Mouse (Mus musculus) midbrain, embryonic 15.5 days (tissue): ENCODE measurements around the gene Atad5. TPM values are rescaled to one million over a fixed set of nuclear protein-coding genes. Genes with fewer than 3 reads are reported as not detected.

Source experiments
- ATAC-seq: fragments of 200-750 bp; cut with Nextera tagmentation; replicated peaks from 2 replicates; pipeline ENCODE4 v1.8.0; 2017; ENCODE audit warnings: moderate TSS enrichment
- H3K27ac ChIP-seq: fragments of 300-500 bp; sonication (generic); 2 replicates; pipeline ENCODE4 v1.5.1; 2015; ENCODE audit warnings: mild to moderate bottlenecking, inconsistent platforms
- H3K27me3 ChIP-seq: fragments of 300-500 bp; sonication (generic); replicated peaks from 2 replicates; pipeline ENCODE4 v1.6.1; 2015; ENCODE audit warnings: inconsistent platforms
- H3K36me3 ChIP-seq: fragments of 300-500 bp; sonication (generic); replicated peaks from 2 replicates; pipeline ENCODE4 v1.6.1; 2015; ENCODE audit warnings: inconsistent platforms
- H3K4me1 ChIP-seq: fragments of 300-500 bp; sonication (generic); 2 replicates; pipeline ENCODE4 v1.6.1; 2015; ENCODE audit warnings: inconsistent platforms
- H3K4me2 ChIP-seq: fragments of 300-500 bp; sonication (generic); 2 replicates; pipeline ENCODE4 v1.6.1; 2015; ENCODE audit warnings: inconsistent platforms, mild to moderate bottlenecking, moderate library complexity
- H3K4me3 ChIP-seq: fragments of 300-500 bp; sonication (generic); 2 replicates; pipeline ENCODE4 v1.5.1; 2015; ENCODE audit warnings: mild to moderate bottlenecking, inconsistent platforms
- H3K9ac ChIP-seq: fragments of 300-500 bp; sonication (generic); 2 replicates; pipeline ENCODE4 v1.6.1; 2015; ENCODE audit warnings: mild to moderate bottlenecking, inconsistent platforms
- H3K9me3 ChIP-seq: fragments of 300-500 bp; sonication (generic); 2 replicates; pipeline ENCODE4 v1.6.1; 2016; ENCODE audit warnings: inconsistent platforms
- WGBS: fragments of 180-500 bp; shearing (Covaris S2); methylation state at CpG from one replicate; pipeline ENCODE4 v1.1.7; 2015; ENCODE audit warnings: mixed read lengths; 5-methylcytosine and 5-hydroxymethylcytosine counted together
- polyA plus RNA-seq: library from polyadenylated mRNA; unstranded; fragments of >200 nt; fragmentation: Nextera tagmentation; extraction: Ambion mirVana; gene quantifications from 2 replicates; pipeline ENCODE4 v1.2.1, GENCODE M21; 2015

Gene Atad5
- polyA plus RNA-seq, 1 experiment from 2014 or later = 5.1 TPM

GRCm38 (mm10) chr11:80069815-80070214 lies 19.4 kb upstream of the Atad5 start:
- no peaks in the 10 kb centered on the region for H3K4me1 ChIP-seq
- 85% methylated on average over 3 of the region's 3 CpGs for WGBS
- H3K4me2 ChIP-seq = no peak overlapping the region
- no peaks in the 10 kb centered on the region for H3K36me3 ChIP-seq
- no peak overlapping the region for H3K27ac ChIP-seq
- no peaks in the 10 kb centered on the region for H3K27me3 ChIP-seq
- H3K4me3 ChIP-seq = no peak overlapping the region
- ATAC-seq = no peak
- no peaks in the 10 kb centered on the region for H3K9me3 ChIP-seq
- no peak overlapping the region for H3K9ac ChIP-seq

GRCm38 (mm10) chr11:80071039-80071438 lies 18.2 kb upstream of the Atad5 start:
- 99% methylated on average over 2 of the region's 2 CpGs for WGBS
- Histone ChIP-seq H3K9me3 (no peaks in the 10 kb centered on the region), H3K4me1 (no peaks in the 10 kb centered on the region), H3K9ac (no peak overlapping the region), H3K27ac (no peak overlapping the region), H3K27me3 (no peaks in the 10 kb centered on the region), H3K36me3 (no peaks in the 10 kb centered on the region), H3K4me3 (no peak overlapping the region), H3K4me2 (no peak overlapping the region)
- ATAC-seq = no peak

GRCm38 (mm10) chr11:80072365-80072764 lies 16.8 kb upstream of the Atad5 start:
- 93% methylated on average over 3 of the region's 3 CpGs for WGBS
- Histone ChIP-seq H3K9me3 (no peaks in the 10 kb centered on the region), H3K4me3 (no peak overlapping the region), H3K9ac (no peak overlapping the region), H3K4me1 (no peaks in the 10 kb centered on the region), H3K36me3 (no peaks in the 10 kb centered on the region), H3K27ac (no peak overlapping the region), H3K4me2 (no peak overlapping the region), H3K27me3 (no peaks in the 10 kb centered on the region)
- ATAC-seq = no peak

- no peak overlapping the region for H3K4me2 ChIP-seq
- H3K27me3 ChIP-seq = no peaks in the 10 kb centered on the region
- WGBS = 97% methylated on average over 5 of the region's 5 CpGs
- no peak overlapping the region for H3K27ac ChIP-seq
- no peak for ATAC-seq
- H3K9ac ChIP-seq = no peak overlapping the region
- no peaks in the 10 kb centered on the region for H3K36me3 ChIP-seq
- H3K4me1 ChIP-seq = peaks cover 10% of the 10 kb centered on the region
- H3K9me3 ChIP-seq = no peaks in the 10 kb centered on the region
- no peak overlapping the region for H3K4me3 ChIP-seq
Measured at GRCm38 (mm10) chr11:80075608-80076277, 13.5 kb upstream of the Atad5 start.

GRCm38 (mm10) chr11:80077784-80078545 lies 11.2 kb upstream of the Atad5 start:
- WGBS = 71% methylated on average over 14 of the region's 14 CpGs

GRCm38 (mm10) chr11:80078831-80079230 lies 10.4 kb upstream of the Atad5 start:
- H3K4me1 ChIP-seq = peaks cover 15% of the 10 kb centered on the region
- no peak for ATAC-seq
- H3K9me3 ChIP-seq = no peaks in the 10 kb centered on the region
- H3K36me3 ChIP-seq = no peaks in the 10 kb centered on the region
- H3K27me3 ChIP-seq = no peaks in the 10 kb centered on the region
- no peak overlapping the region for H3K27ac ChIP-seq
- H3K4me3 ChIP-seq = no peak overlapping the region
- no peak overlapping the region for H3K4me2 ChIP-seq
- WGBS = 84% methylated on average over 1 of the region's 1 CpGs
- H3K9ac ChIP-seq = no peak overlapping the region

More at GRCm38 (mm10) chr11:80077784-80078545, 11.2 kb upstream of the Atad5 start:
- H3K9ac ChIP-seq = no peak overlapping the region
- no peak overlapping the region for H3K4me3 ChIP-seq
- ATAC-seq = no peak
- no peaks in the 10 kb centered on the region for H3K36me3 ChIP-seq
- peaks cover 15% of the 10 kb centered on the region for H3K4me1 ChIP-seq
- no peak overlapping the region for H3K27ac ChIP-seq
- no peaks in the 10 kb centered on the region for H3K9me3 ChIP-seq
- H3K27me3 ChIP-seq = no peaks in the 10 kb centered on the region
- no peak overlapping the region for H3K4me2 ChIP-seq

- 61% methylated on average over 6 of the region's 6 CpGs for WGBS
- Histone ChIP-seq H3K4me2 (peak overlapping the region; percentile 93), H3K36me3 (no peaks in the 10 kb centered on the region), H3K27me3 (no peaks in the 10 kb centered on the region), H3K9me3 (no peaks in the 10 kb centered on the region), H3K4me3 (peak overlapping the region; percentile 99), H3K27ac (no peak overlapping the region), H3K9ac (no peak overlapping the region; the same call in 1 of the 2 replicates), H3K4me1 (peaks cover 15% of the 10 kb centered on the region)
- ATAC-seq = no peak
Measured at GRCm38 (mm10) chr11:80079751-80080150, 9.4 kb upstream of the Atad5 start.

- H3K9me3 ChIP-seq = no peaks in the 10 kb centered on the region
- H3K4me1 ChIP-seq = peaks cover 15% of the 10 kb centered on the region
- peak overlapping the region; percentile 82 for H3K27ac ChIP-seq
- no peak; the same call in 1 of the 2 replicates for ATAC-seq
- H3K36me3 ChIP-seq = no peaks in the 10 kb centered on the region
- no peaks in the 10 kb centered on the region for H3K27me3 ChIP-seq
- H3K9ac ChIP-seq = peak overlapping the region; percentile 86
- under 1% methylated on average over 32 of the region's 32 CpGs for WGBS
- H3K4me3 ChIP-seq = peak overlapping the region; percentile 99
- H3K4me2 ChIP-seq = peak overlapping the region; percentile 93
Measured at GRCm38 (mm10) chr11:80080381-80080825, 8.8 kb upstream of the Atad5 start.

GRCm38 (mm10) chr11:80080826-80081728 lies 8.1 kb upstream of the Atad5 start, which contains the start of gene Crlf3:
Crlf3 (minus strand) TSS chr11:80080991.
- H3K4me1 ChIP-seq = peaks cover 15% of the 10 kb centered on the region
- ATAC-seq = peak; percentile 94
- H3K36me3 ChIP-seq = no peaks in the 10 kb centered on the region
- H3K9ac ChIP-seq = peak within 1 kb of the TSS; percentile 86
- H3K27me3 ChIP-seq = no peaks in the 10 kb centered on the region
- peak within 1 kb of the TSS; percentile 99 for H3K4me3 ChIP-seq
- H3K4me2 ChIP-seq = peak within 1 kb of the TSS; percentile 93
- 6% methylated on average over 53 of the region's 55 CpGs for WGBS
- peak within 1 kb of the TSS; percentile 82 for H3K27ac ChIP-seq
- H3K9me3 ChIP-seq = no peaks in the 10 kb centered on the region

- Histone ChIP-seq H3K9ac (no peak overlapping the region), H3K9me3 (no peaks in the 10 kb centered on the region), H3K4me2 (peak overlapping the region; percentile 93; the same call in 1 of the 2 replicates), H3K4me1 (peaks cover 15% of the 10 kb centered on the region), H3K27ac (no peak overlapping the region), H3K27me3 (no peaks in the 10 kb centered on the region), H3K4me3 (no peak overlapping the region), H3K36me3 (no peaks in the 10 kb centered on the region)
- WGBS = 80% methylated on average over 7 of the region's 7 CpGs
- no peak for ATAC-seq
Measured at GRCm38 (mm10) chr11:80081786-80082319, 7.3 kb upstream of the Atad5 start.

- Histone ChIP-seq H3K9me3 (no peaks in the 10 kb centered on the region), H3K27ac (no peak overlapping the region), H3K4me3 (no peak overlapping the region), H3K4me1 (peaks cover 17% of the 10 kb centered on the region), H3K4me2 (no peak overlapping the region), H3K36me3 (no peaks in the 10 kb centered on the region), H3K27me3 (no peaks in the 10 kb centered on the region), H3K9ac (no peak overlapping the region)
- 81% methylated on average over 6 of the region's 6 CpGs for WGBS
- no peak for ATAC-seq
Measured at GRCm38 (mm10) chr11:80085356-80086055, 3.7 kb upstream of the Atad5 start.
